Mouse (Mus musculus): ENCODE results near the gene Gm9844. TPM values are rescaled to one million over a fixed set of nuclear protein-coding genes. Genes with fewer than 3 reads are reported as not detected.

The Gm9844 gene
- polyA plus RNA-seq, 1 experiment: 79.9 TPM

- TF ChIP-seq E2F4 (IDR thresholded peaks at IDR 0.05; ENCODE audit: insufficient read depth): no peak
- TF ChIP-seq SRF (IDR thresholded peaks at IDR 0.05; ENCODE audit: control insufficient read depth, insufficient read length, low read depth): no peak
- TF ChIP-seq REST (IDR thresholded peaks at IDR 0.05; ENCODE audit: insufficient read depth, insufficient read length): no peak
- no peak for TF ChIP-seq MYOD1 (IDR thresholded peaks at IDR 0.05; ENCODE audit: control insufficient read depth in 1 of 3, insufficient read length in 2 of 3, low read depth in 2 of 3)
- no peak for TF ChIP-seq USF1 (IDR thresholded peaks at IDR 0.05; ENCODE audit: low read depth)
- TF ChIP-seq POLR2AphosphoS2 (IDR thresholded peaks at IDR 0.05; ENCODE audit: insufficient read length, low read depth): no peak
- TF ChIP-seq POLR2A (IDR thresholded peaks at IDR 0.05; ENCODE audit: insufficient read length, low read depth): no peak
- TF ChIP-seq MYOG (IDR thresholded peaks at IDR 0.05; ENCODE audit: control insufficient read depth in 1 of 3, insufficient read depth in 1 of 3, insufficient read length in 2 of 3, low read depth in 2 of 3): no peak
- TF ChIP-seq TCF12 (IDR thresholded peaks at IDR 0.05; ENCODE audit: insufficient read depth, poor library complexity, severe bottlenecking): no peak
- TF ChIP-seq CEBPB (IDR thresholded peaks at IDR 0.05; ENCODE audit: insufficient read depth, poor library complexity, severe bottlenecking): no peak
- TF ChIP-seq MAX (IDR thresholded peaks at IDR 0.05; ENCODE audit: low read depth): no peak
- H3K79me2 ChIP-seq (ENCODE audit: control insufficient read depth, insufficient read depth): no peaks in the 10 kb centered on the region
- H3K4me2 ChIP-seq (ENCODE audit: low read depth): no peak overlapping the region
- H3K4me3 ChIP-seq: no peak overlapping the region
- H3K27me3 ChIP-seq (ENCODE audit: control insufficient read depth, insufficient read depth, insufficient read length): no peaks in the 10 kb centered on the region
- no peaks in the 10 kb centered on the region for H3K36me3 ChIP-seq (ENCODE audit: control insufficient read depth, insufficient read depth)
- no peak overlapping the region for H3ac ChIP-seq (ENCODE audit: control insufficient read depth, insufficient read length)
Observed at GRCm38 (mm10) chr7:24839410-24839808, 22.6 kb upstream of the Gm9844 start.

GRCm38 (mm10) chr7:24840331-24840730, 21.7 kb upstream of the Gm9844 start:
- Histone ChIP-seq H3ac (ENCODE audit: control insufficient read depth, insufficient read length) (no peak overlapping the region), H3K27me3 (ENCODE audit: control insufficient read depth, insufficient read depth, insufficient read length) (no peaks in the 10 kb centered on the region), H3K79me2 (ENCODE audit: control insufficient read depth, insufficient read depth) (no peaks in the 10 kb centered on the region), H3K4me3 (no peak overlapping the region), H3K36me3 (ENCODE audit: control insufficient read depth, insufficient read depth) (no peaks in the 10 kb centered on the region), H3K4me2 (ENCODE audit: low read depth) (no peak overlapping the region)
- TF ChIP-seq POLR2AphosphoS2 (IDR thresholded peaks at IDR 0.05; ENCODE audit: insufficient read length, low read depth) (no peak), MAX (IDR thresholded peaks at IDR 0.05; ENCODE audit: low read depth) (no peak), SRF (IDR thresholded peaks at IDR 0.05; ENCODE audit: control insufficient read depth, insufficient read length, low read depth) (no peak), USF1 (IDR thresholded peaks at IDR 0.05; ENCODE audit: low read depth) (no peak), E2F4 (IDR thresholded peaks at IDR 0.05; ENCODE audit: insufficient read depth) (no peak), CEBPB (IDR thresholded peaks at IDR 0.05; ENCODE audit: insufficient read depth, poor library complexity, severe bottlenecking) (no peak), MYOD1 (IDR thresholded peaks at IDR 0.05; ENCODE audit: control insufficient read depth in 1 of 3, insufficient read length in 2 of 3, low read depth in 2 of 3) (no peak), MYOG (IDR thresholded peaks at IDR 0.05; ENCODE audit: control insufficient read depth in 1 of 3, insufficient read depth in 1 of 3, insufficient read length in 2 of 3, low read depth in 2 of 3) (no peak), POLR2A (IDR thresholded peaks at IDR 0.05; ENCODE audit: insufficient read length, low read depth) (no peak), TCF12 (IDR thresholded peaks at IDR 0.05; ENCODE audit: insufficient read depth, poor library complexity, severe bottlenecking) (no peak), TCF3 (IDR thresholded peaks at IDR 0.05; ENCODE audit: insufficient read length, low read depth) (no peak), REST (IDR thresholded peaks at IDR 0.05; ENCODE audit: insufficient read depth, insufficient read length) (no peak)

GRCm38 (mm10) chr7:24841009-24841408, 21.0 kb upstream of the Gm9844 start:
- Histone ChIP-seq H3K27me3 (ENCODE audit: control insufficient read depth, insufficient read depth, insufficient read length) (no peaks in the 10 kb centered on the region), H3ac (ENCODE audit: control insufficient read depth, insufficient read length) (no peak overlapping the region), H3K4me2 (ENCODE audit: low read depth) (no peak overlapping the region), H3K36me3 (ENCODE audit: control insufficient read depth, insufficient read depth) (no peaks in the 10 kb centered on the region), H3K79me2 (ENCODE audit: control insufficient read depth, insufficient read depth) (no peaks in the 10 kb centered on the region), H3K4me3 (no peak overlapping the region)
- TF ChIP-seq POLR2AphosphoS2 (IDR thresholded peaks at IDR 0.05; ENCODE audit: insufficient read length, low read depth) (no peak), SRF (IDR thresholded peaks at IDR 0.05; ENCODE audit: control insufficient read depth, insufficient read length, low read depth) (no peak), MYOD1 (IDR thresholded peaks at IDR 0.05; ENCODE audit: control insufficient read depth in 1 of 3, insufficient read length in 2 of 3, low read depth in 2 of 3) (peak; percentile 30 to 79 (median 75)), MAX (IDR thresholded peaks at IDR 0.05; ENCODE audit: low read depth) (no peak), E2F4 (IDR thresholded peaks at IDR 0.05; ENCODE audit: insufficient read depth) (no peak)

GRCm38 (mm10) chr7:24844144-24844543, 17.9 kb upstream of the Gm9844 start:
- Histone ChIP-seq H3K4me2 (ENCODE audit: low read depth) (no peak overlapping the region), H3K27me3 (ENCODE audit: control insufficient read depth, insufficient read depth, insufficient read length) (no peaks in the 10 kb centered on the region), H3ac (ENCODE audit: control insufficient read depth, insufficient read length) (no peak overlapping the region), H3K4me3 (no peak overlapping the region), H3K36me3 (ENCODE audit: control insufficient read depth, insufficient read depth) (no peaks in the 10 kb centered on the region), H3K79me2 (ENCODE audit: control insufficient read depth, insufficient read depth) (no peaks in the 10 kb centered on the region)
- no peak for TF ChIP-seq CEBPB (IDR thresholded peaks at IDR 0.05; ENCODE audit: insufficient read depth, poor library complexity, severe bottlenecking)
- no peak for TF ChIP-seq POLR2AphosphoS2 (IDR thresholded peaks at IDR 0.05; ENCODE audit: insufficient read length, low read depth)
- TF ChIP-seq MYOD1 (IDR thresholded peaks at IDR 0.05; ENCODE audit: control insufficient read depth in 1 of 3, insufficient read length in 2 of 3, low read depth in 2 of 3): no peak
- no peak for TF ChIP-seq REST (IDR thresholded peaks at IDR 0.05; ENCODE audit: insufficient read depth, insufficient read length)
- TF ChIP-seq TCF3 (IDR thresholded peaks at IDR 0.05; ENCODE audit: insufficient read length, low read depth): no peak
- no peak for TF ChIP-seq MAX (IDR thresholded peaks at IDR 0.05; ENCODE audit: low read depth)

- Histone ChIP-seq H3K27me3 (ENCODE audit: control insufficient read depth, insufficient read depth, insufficient read length) (no peaks in the 10 kb centered on the region), H3K4me2 (ENCODE audit: low read depth) (no peak overlapping the region), H3K4me3 (no peak overlapping the region), H3ac (ENCODE audit: control insufficient read depth, insufficient read length) (no peak overlapping the region), H3K79me2 (ENCODE audit: control insufficient read depth, insufficient read depth) (no peaks in the 10 kb centered on the region), H3K36me3 (ENCODE audit: control insufficient read depth, insufficient read depth) (no peaks in the 10 kb centered on the region)
- TF ChIP-seq REST (IDR thresholded peaks at IDR 0.05; ENCODE audit: insufficient read depth, insufficient read length) (no peak), POLR2AphosphoS2 (IDR thresholded peaks at IDR 0.05; ENCODE audit: insufficient read length, low read depth) (no peak), USF1 (IDR thresholded peaks at IDR 0.05; ENCODE audit: low read depth) (no peak), MYOD1 (IDR thresholded peaks at IDR 0.05; ENCODE audit: control insufficient read depth in 1 of 3, insufficient read length in 2 of 3, low read depth in 2 of 3) (no peak), MAX (IDR thresholded peaks at IDR 0.05; ENCODE audit: low read depth) (no peak), CEBPB (IDR thresholded peaks at IDR 0.05; ENCODE audit: insufficient read depth, poor library complexity, severe bottlenecking) (no peak), TCF3 (IDR thresholded peaks at IDR 0.05; ENCODE audit: insufficient read length, low read depth) (no peak), MYOG (IDR thresholded peaks at IDR 0.05; ENCODE audit: control insufficient read depth in 1 of 3, insufficient read depth in 1 of 3, insufficient read length in 2 of 3, low read depth in 2 of 3) (no peak), POLR2A (IDR thresholded peaks at IDR 0.05; ENCODE audit: insufficient read length, low read depth) (no peak), E2F4 (IDR thresholded peaks at IDR 0.05; ENCODE audit: insufficient read depth) (no peak), SRF (IDR thresholded peaks at IDR 0.05; ENCODE audit: control insufficient read depth, insufficient read length, low read depth) (no peak), TCF12 (IDR thresholded peaks at IDR 0.05; ENCODE audit: insufficient read depth, poor library complexity, severe bottlenecking) (no peak)
Observed at GRCm38 (mm10) chr7:24845181-24845580, 16.8 kb upstream of the Gm9844 start.
